Mouse (Mus musculus): ENCODE measurements around the gene Phactr3.
A peak's percentile ranks its signal among the peaks of the same experiment; 100 is the strongest.
"Not testable (repeated sequence)": the region's sequence is repeated elsewhere in the genome, so short reads cannot be mapped to it uniquely, and the experiment has no call there.

Gene Phactr3

DNA sequence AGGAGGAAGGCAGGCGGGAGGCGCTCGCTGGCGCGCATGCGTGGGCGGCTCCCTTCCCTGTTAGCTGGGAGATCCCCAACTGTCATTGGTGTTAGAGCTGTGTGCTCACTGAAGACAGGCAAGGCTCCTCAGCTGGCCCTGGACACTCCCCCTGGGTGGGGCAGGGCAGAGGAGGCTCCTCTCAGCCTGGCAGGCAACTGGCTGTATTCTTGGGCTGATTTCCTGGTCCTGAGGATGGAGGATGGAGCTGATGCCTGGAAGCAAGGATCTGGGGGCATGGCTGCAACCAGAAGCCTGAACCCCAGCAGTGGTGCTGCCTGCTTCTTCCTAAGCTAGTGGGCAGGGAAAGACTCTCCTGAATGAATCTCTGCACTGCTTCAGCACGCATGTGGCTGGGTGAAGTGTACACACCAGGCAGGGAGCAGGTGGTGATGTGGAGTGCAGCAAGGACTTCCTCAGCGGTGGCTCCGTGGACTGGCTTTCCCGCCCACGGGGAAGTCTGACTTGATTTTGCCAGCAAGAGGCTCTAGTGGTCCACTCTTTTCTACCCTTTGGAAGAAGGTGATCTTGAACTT, 208.8 kb downstream of the Phactr3 start:
- peak; percentile 6 for DNase-seq (ENCODE audit: low read depth)

DNA sequence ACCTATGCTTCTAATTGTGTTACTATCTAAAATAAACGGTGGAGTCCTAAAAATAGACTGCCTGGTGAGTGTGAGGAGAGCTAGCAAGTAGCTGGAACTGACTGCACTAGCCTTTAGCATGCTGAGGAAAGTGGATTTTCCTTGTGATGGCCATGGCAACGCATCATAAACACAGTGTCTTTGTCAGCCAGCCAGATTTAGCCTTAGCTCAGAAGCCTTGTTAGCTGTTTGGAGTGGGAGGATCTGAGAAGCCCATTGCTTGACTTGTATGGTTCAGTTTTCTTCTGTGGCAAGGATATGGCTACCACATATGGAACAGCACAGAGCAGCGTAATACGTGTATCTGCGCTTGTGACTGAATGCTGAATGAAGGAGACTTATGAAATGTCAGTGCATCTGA, 210.8 kb downstream of the Phactr3 start:
- DNase-seq (ENCODE audit: low read depth) = no peak

DNA sequence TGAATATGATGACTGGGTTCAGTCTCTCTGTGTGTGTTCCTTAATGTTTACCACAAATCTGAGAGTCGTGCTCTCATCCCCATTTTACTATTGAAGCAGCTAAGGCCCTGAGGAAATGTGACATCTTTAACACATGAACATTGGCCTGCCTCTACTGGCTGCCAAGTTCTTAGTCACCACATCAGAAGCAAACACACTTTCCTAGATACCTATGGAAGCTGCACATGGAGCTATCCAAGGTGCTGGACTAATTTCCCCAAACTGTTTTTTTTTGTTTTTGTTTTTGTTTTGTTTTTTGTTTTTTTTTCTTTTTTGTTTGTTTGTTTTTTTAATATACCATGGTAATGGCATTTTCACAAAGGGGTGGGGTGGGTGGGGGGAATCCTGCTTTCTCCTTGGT, 211.2 kb downstream of the Phactr3 start:
- DNase-seq (ENCODE audit: low read depth) = no peak

DNA sequence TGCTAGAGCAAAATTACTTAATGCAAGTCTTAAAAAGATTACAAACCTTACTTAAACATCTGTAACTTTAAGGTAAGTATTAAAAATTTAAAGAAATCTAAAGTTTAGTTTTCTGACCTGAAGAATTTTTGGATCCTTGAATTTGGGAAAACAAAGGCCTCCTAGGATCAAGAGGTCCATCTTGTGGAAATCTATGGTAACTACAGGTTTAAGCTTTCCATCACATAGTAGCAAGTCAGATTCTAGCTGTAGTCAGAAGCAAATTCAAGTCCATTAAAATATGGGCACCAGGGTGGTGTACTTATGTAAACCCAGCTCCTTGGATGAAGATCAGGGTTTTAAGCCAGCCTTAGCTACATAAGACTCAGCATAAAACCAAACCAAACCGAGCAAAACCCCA, 219.1 kb downstream of the Phactr3 start:
- no peak for DNase-seq (ENCODE audit: low read depth)

DNA sequence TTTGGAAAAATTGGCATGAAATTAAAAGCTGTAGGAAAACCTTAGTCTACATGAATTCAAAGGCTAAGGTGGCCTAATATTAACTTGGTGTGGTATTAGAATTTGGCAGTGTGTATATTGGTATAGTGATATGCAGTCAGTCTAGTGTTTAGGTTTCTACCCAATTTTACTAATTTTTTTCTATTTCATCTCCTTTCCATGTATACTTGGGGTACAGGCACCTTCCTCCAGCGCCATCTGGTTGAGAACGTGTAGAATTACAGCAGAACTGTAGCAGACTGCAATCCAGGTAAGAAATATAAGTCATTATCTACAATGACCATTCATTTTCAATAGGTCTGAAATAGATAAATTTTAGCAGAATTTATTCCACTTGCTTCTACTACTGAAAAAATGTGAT, 220.3 kb downstream of the Phactr3 start:
- no peak for DNase-seq (ENCODE audit: low read depth)

DNA sequence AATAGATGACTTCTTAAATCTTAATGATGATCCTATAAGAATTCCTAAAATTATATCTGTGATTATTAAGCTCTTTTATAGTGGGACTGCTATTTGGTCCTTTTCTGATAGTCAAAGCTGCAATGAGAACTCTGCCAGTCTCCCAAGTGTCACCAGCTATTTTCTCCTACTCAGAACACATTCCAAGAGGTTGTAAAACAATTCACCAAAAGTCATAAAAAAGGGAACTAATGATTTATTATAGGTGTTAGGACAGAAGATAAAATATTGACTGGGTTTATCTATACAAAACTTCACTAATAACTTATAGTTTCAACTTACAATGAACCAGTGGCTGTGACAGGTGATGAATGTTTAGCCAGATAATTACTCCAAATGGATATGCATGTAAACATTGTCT, 223.3 kb downstream of the Phactr3 start:
- DNase-seq (ENCODE audit: low read depth) = not testable (repeated sequence)

DNA sequence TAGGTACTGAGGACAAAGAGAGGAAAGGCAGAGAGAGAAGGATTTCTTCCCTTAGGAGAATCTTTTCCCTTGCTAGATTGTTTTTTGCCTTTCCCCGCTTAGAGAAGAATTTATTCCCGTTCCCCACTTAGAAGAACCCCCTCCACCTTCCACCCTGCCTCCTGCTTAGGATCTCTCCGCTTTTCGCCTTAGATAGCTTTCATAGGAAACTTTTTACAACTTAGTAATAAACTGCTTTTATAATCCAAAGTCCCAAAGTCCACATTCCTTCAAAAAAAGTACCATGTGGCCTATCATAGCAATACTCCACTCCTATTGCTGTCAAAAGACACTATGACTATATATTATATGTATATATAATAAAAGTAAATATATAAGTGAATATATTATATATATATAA, 223.8 kb downstream of the Phactr3 start:
- no peak for DNase-seq (ENCODE audit: low read depth)

Measured in c-Kit-positive CD71-positive TER-119-negative erythroid progenitor cells, embryonic 14.5 days (primary cell).